Mouse (Mus musculus) CD4-positive naive resting alpha-beta T cell, adult 57 days (primary cell): Measurements from ENCODE around the gene Gm13762. TPM values are rescaled to one million over a fixed set of nuclear protein-coding genes. Genes with fewer than 3 reads are reported as not detected.

Source experiments
- total RNA-seq: library from RNA; stranded (reverse); gene quantifications from one replicate; pipeline ENCODE4 v1.2.4, GENCODE M21; 2023

Gene Gm13762
- not detected for total RNA-seq

DNA sequence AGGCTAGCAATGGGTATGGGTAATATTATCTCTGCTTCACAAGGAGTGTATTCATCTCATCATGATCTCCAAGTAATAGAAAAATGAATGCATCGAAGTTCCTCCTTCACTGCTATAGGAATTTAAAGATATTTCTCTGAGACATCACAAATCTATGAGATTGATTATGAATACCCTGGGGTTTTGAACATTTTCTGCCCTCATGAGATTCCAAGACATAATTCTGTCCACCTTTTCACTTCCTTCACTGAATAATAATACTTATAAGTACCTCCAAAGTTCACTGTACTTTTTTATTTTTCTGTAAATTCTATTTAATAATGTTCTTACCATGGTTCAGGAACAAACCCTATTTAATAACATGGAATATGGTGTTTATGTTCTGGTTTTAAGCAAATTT, at the start of gene Gm13762:
Gm13762 (minus strand) TSS at position 101 of the 400 bp plus-strand sequence.

DNA sequence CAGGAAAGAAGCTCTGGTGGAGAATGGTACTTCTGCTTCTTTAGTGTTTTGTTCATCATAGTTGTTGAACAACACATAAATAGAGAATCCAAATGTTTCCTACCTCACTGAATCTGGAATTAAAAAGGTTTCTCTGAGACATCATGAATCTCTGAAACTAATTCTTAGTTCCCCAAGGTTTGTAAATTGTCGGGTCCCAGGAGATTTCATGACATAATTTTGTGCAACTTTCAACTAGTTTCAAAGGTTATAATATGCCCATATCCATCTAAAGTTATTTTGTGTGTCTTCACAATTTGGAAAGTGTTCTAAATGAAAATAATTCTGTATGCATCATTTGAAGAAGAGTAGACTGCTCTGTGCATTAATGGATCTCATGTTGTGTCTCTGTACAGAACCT, 38.2 kb upstream of the Gm13762 start, which contains the start of gene Olfr1216:
Olfr1216 (minus strand) TSS at position 101 of the 400 bp plus-strand sequence.

GRCm38 (mm10) chr2:89006873-89007272, 26.8 kb upstream of the Gm13762 start, which contains the start of gene Olfr1215:
TSS of gene Olfr1215 (minus strand) at chr2:89006973.

DNA sequence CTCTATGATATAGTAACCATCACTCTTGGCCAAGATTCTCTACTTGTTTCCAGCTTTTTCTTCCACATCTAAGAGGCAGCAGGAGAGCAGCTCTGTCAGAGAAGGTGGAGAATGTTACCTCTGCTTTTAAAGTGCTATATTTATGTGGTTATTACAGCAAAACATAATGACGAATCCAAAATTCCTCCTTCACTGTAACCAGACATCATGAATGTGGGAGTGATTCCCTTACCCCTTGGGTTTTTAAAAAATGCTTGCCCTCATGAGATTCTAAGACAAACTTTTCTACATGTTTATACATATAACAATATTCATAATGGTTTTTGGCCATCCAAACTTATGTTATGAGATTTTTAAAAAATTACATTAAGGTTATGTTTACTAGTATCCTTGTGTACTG, 12.5 kb upstream of the Gm13762 start, which contains the start of gene Olfr1214:
Olfr1214 (minus strand) TSS at position 101 of the 400 bp plus-strand sequence.

GRCm38 (mm10) chr2:88953669-88954068, 26.4 kb downstream of the Gm13762 start, which contains the start of gene Olfr1212:
TSS of gene Olfr1212 (plus strand) at chr2:88953969.

DNA sequence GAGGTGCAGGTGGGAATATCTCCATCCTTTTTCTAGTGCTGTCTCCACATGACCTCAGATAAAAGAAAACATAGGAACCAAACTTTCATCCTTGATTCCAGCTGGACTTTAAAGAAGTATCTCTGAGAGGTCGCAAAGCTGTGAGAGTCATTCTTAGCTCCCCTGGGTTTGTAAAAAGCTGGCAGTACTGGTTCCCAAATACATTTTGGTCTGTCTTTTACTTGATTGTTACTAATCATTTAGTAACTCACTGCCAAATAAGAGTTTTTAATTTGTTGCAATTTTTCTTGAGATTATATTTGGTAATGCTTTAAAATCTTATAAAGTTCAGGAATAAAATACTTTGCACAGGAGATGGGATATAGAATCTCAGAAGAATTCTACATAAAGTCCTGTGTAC, 42.1 kb downstream of the Gm13762 start, which contains the start of gene Olfr1211:
Olfr1211 (minus strand) TSS at position 101 of the 400 bp plus-strand sequence.

Other genes starting within 250 kb of the Gm13762 start
- not detected for gene Olfr1197, start 247.9 kb downstream of the Gm13762 start, total RNA-seq
- gene Olfr1198, start 228.9 kb downstream of the Gm13762 start, total RNA-seq: not detected
- gene Olfr1199, start 219.8 kb downstream of the Gm13762 start, total RNA-seq: not detected
- gene Olfr1200, start 209.8 kb downstream of the Gm13762 start, total RNA-seq: not detected
- not detected for gene Olfr1201, start 187.2 kb downstream of the Gm13762 start, total RNA-seq
- gene Olfr1202, start 165.8 kb downstream of the Gm13762 start, total RNA-seq: not detected
- gene Olfr1205, start 150.5 kb downstream of the Gm13762 start, total RNA-seq: not detected
- not detected for gene Olfr1204, start 131.0 kb downstream of the Gm13762 start, total RNA-seq
- gene Olfr1206, start 117.0 kb downstream of the Gm13762 start, total RNA-seq: not detected
- not detected for gene Olfr1208, start 78.0 kb downstream of the Gm13762 start, total RNA-seq
- not detected for gene Olfr1209, start 65.1 kb downstream of the Gm13762 start, total RNA-seq
- gene Olfr1211, start 42.2 kb downstream of the Gm13762 start, total RNA-seq: not detected
- gene Olfr1212, start 26.3 kb downstream of the Gm13762 start, total RNA-seq: not detected
- gene Olfr1214, start 12.4 kb upstream of the Gm13762 start, total RNA-seq: not detected
- gene Olfr1215, start 26.7 kb upstream of the Gm13762 start, total RNA-seq: not detected
- gene Olfr1216, start 38.1 kb upstream of the Gm13762 start, total RNA-seq: not detected
- not detected for gene Olfr1217, start 51.8 kb upstream of the Gm13762 start, total RNA-seq
- not detected for gene Olfr1218, start 80.9 kb upstream of the Gm13762 start, total RNA-seq
- not detected for gene Olfr1219, start 103.2 kb upstream of the Gm13762 start, total RNA-seq
- gene Olfr1220, start 126.6 kb upstream of the Gm13762 start, total RNA-seq: not detected
- gene Olfr1221, start 137.0 kb upstream of the Gm13762 start, total RNA-seq: not detected
- not detected for gene Olfr1222, start 152.8 kb upstream of the Gm13762 start, total RNA-seq
- not detected for gene Olfr1223, start 171.3 kb upstream of the Gm13762 start, total RNA-seq
- not detected for gene Olfr1224-ps1, start 183.8 kb upstream of the Gm13762 start, total RNA-seq
- gene Olfr1225, start 194.4 kb upstream of the Gm13762 start, total RNA-seq: not detected
- not detected for gene Olfr1226, start 219.8 kb upstream of the Gm13762 start, total RNA-seq